Mouse (Mus musculus): ENCODE measurements around the gene Dnajc19.
A peak's percentile ranks its signal among the peaks of the same experiment; 100 is the strongest.

Dnajc19 gene

DNA sequence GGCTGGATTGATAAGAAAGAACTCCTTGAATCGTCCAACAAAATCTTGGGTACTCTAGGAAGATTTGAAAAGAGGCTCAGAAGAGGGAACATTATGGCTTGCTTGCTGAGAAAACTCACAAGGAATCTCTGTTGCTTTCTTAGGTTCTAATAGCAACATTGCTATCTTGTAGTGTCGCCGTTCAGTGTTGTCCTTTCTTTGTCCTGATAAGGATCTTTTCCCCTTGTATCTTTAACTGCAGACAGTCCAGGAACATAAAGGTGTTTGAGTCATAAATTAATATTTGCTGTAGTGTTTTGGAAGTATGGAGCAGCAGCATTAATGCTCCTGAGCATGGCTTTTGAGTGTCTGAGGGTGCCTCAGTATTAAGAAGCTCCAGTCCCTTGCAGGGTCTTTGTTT lies 50.5 kb downstream of the Dnajc19 start:
- no peak for DNase-seq (ENCODE audit: low read depth, low spot score)

- DNase-seq (ENCODE audit: low read depth, low spot score), result no peak
Measured at GRCm38 (mm10) chr3:34028935-34029334, 52.2 kb downstream of the Dnajc19 start.

- no peak for DNase-seq (ENCODE audit: low read depth, low spot score)
Measured at GRCm38 (mm10) chr3:34021259-34021828, 59.8 kb downstream of the Dnajc19 start.

DNA sequence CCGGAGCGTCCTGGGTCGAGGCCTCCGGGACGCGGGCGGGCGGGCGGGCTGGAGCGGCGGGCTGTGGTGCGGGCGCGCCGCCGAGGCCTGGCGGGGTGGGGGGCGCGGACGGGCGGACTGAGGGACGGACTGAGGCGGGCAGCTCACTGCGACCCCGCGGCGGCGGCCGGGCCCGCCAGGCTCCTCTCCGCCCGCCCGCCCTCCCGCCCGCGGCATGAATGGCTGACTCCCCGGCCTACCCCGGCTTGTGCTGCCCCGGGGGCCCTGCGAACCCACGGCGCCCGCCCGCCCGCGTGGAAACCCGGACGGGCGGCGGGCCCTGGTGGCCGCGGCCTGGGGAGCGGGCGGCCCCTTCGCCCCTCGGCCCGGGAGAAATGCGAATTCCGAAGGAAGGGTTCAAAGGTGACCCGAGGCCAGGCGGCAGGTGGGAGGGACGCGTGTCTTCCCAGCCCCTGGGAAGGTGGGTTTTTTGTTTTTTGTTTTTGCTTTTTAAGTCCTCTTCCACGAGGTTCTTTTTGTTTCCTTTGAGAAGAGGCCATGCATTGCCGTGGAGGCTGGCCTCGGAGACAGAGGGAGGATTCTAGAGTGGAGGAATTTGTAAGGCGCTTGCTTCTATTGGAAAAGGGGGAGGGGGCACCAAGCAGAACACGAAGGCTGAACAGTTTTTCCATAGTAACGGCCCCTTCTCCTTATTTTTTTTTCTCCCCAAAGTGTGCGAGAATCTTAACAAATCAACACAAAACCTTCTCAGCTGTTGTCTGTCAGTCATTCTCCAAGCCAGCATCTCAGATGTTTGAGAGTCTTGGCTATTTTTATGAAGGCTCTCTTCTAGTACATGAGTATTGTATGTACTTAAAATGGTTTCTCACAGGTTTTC lies 60.5 kb downstream of the Dnajc19 start:
- DNase-seq (ENCODE audit: low read depth, low spot score), result peak; percentile 34

DNA sequence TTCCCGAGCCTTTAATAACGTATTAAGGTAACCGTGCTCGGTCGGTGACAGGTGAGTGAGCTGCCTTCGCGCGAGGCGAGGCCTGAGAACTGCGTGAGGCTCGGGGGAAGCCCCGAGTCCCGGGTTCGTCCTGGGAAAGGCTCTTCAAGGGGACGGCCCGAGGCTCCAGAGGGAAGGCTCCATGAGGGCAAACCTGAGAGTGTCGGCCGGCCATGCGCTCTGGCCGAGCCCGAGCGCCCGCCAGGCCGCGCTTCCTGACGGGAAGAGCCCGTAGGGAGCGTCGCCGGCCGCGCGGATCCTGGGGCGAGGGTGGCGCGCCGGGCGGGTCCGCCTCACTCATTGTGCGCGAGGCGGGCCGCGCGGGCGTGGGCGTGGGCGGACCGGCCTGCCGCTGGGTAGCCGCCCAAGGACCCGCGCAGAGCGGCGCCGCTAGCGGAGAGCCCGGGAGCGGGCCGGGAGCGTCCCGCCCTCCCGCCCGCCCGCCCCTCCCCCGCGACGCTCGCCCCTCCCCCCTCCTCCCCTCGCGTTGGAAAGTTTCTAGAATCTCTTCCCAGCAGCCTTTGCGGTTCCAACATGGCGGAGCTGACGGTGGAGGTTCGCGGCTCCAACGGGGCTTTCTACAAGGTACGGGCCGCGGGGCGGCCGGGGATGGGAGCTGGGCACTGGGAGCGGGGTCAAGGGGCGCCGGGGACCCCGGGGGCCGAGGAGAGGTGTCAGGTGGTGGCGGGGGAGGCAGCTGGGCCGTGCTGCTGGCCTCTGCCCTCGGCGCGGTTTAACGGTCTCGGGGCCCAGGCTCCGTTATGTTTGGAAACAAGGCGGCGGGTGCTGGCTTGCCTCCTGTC lies 61.4 kb downstream of the Dnajc19 start, which contains the start of gene Fxr1:
TSS of gene Fxr1 (plus strand) at position 404 of the 842 bp plus-strand sequence.
- DNase-seq (ENCODE audit: low read depth, low spot score), result peak; percentile 85

- no peak for DNase-seq (ENCODE audit: low read depth, low spot score)
Measured at GRCm38 (mm10) chr3:34008191-34008590, 72.9 kb downstream of the Dnajc19 start.

DNA sequence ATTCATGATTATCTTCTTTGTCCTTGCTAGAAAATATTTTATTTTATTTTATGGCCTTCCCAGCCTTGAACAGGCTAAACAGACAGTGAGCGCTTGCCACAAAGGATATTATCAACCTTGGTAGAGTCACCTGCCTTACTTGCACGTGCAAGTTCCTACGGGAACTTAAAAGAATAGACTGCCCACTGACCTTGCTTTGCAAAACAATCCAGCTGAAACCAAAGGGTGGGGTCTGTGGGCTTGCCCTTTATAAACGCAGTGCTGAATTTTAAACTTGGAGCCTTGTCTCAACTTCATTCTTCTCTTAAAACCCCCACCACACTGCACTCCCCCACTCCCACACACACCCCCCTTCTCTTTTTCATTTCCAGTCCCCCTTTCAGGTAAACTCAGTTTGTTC lies 73.5 kb downstream of the Dnajc19 start:
- DNase-seq (ENCODE audit: low read depth, low spot score), result no peak

DNA sequence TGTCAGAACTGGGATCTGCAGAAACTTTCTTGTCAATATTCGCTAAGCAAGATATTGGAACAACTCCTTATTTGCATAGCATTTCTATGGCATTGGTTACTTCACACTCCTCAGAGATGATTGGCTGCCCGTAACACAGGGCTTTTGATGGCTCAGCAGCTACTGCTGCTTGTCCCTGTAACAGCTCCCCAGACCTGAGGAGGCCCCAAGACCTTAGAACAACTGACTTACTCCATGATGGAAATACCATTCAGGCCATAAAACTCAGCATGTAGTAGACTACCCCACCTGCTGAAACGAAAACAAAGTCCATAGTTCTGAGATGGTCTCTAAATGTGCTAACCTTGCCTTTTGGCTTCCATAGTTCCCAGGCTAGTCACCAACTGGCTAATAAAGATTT lies 74.3 kb downstream of the Dnajc19 start:
- no peak for DNase-seq (ENCODE audit: low read depth, low spot score)

DNA sequence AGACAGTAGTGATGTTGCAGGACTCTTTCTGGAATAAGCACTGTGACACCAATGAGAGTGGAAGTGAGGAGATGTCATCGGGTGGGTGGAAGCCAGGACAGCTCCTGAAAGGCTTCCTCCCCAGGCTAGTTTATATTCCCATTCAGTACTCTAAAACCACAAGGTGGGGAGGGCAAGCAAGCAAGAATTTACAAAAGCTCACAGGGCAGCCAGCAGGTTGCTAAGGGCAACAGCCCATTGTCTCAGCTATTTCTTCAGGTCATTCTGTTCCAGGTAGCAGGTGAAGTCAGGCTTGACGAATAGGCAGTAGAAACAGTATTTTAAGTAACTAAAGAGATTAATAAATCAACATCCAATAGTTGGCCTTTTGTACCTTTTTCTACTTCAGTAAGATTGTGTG lies 74.8 kb downstream of the Dnajc19 start:
- DNase-seq (ENCODE audit: low read depth, low spot score), result no peak

All from CD4-positive helper T cell, adult 2 months (primary cell).